Mouse (Mus musculus) embryo, embryonic 11 days (tissue): ENCODE data around the gene Gm13757.
"Not testable (repeated sequence)": the region's sequence is repeated elsewhere in the genome, so short reads cannot be mapped to it uniquely, and the experiment has no call there.

Source experiments
- DNase-seq: peaks from one replicate; pipeline ENCODE4 v3.0.0-alpha.2; 2015

Gm13757 gene

GRCm38 (mm10) chr2:88449031-88449430 is at the start of gene Gm13757:
Gene Gm13757, minus strand, starts transcription at chr2:88449131.
- DNase-seq, result no peak

DNA sequence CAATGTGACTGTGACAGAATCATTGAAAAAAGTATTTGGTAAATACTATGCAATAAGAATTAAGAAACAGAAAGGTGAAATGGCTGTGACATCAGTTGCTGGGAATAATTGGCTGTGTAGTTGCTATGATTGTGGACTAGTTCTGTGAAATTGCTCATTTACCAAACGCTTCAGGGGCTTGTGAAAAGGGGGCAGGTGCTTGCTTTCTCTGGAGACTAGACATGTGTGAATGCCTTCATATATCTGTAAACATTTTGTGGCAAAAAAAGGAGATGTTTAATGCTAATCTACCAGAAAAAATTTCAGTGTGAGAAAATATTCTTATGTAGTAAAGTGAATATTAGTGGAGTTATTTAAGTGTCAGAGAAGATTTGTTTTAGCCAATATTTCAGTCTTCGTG is 44.1 kb upstream of the Gm13757 start, which contains the start of gene Olfr1185-ps1:
Gene Olfr1185-ps1, plus strand, starts transcription at position 301 of the 400 bp plus-strand sequence.
- DNase-seq, result no peak

DNA sequence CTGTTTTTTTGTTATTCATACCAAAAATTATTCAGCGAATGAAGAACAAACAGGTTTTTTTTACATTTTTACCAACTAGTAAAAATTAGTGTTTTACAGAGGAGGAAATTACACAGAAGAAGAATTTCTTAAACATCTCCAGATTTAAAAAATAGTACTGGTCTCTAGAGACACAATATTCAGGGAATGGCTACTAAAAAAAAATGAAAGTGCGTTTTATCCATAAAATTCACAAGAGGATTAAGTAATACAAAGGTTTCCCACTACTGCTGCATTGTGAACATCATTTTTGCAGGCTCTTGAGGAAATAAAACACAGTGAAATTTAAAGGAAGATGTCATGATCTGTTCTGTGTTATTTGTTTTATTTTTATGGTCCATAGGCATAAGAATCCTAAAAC is 34.4 kb upstream of the Gm13757 start, which contains the start of gene Olfr1184:
Gene Olfr1184, plus strand, starts transcription at position 301 of the 400 bp plus-strand sequence.
- DNase-seq, result no peak

DNA sequence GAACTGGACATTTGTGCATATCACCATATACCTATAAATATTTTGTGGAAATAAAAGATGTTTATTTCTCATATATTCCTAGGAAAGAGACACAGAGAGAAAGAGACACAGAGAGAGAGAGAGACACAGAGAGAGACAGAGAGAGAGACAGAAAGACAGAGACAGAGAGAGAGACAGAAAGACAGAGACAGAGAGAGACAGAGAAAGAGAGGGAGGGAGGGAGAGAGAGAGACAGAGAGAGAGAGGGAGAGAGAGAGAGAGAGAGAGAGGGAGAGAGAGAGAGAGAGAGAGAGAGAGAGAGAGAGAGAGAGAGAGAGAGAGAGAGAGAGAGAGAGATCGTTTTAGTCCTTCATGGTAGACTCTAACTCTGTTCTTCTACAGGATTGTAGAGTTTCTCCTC is 5.6 kb upstream of the Gm13757 start, which contains the start of gene Olfr1183:
Gene Olfr1183, plus strand, starts transcription at position 301 of the 400 bp plus-strand sequence.
- not testable (repeated sequence) for DNase-seq

GRCm38 (mm10) chr2:88426071-88426470 is 22.9 kb downstream of the Gm13757 start, which contains the start of gene Olfr1181:
Gene Olfr1181, minus strand, starts transcription at chr2:88426171.
- no peak for DNase-seq

DNA sequence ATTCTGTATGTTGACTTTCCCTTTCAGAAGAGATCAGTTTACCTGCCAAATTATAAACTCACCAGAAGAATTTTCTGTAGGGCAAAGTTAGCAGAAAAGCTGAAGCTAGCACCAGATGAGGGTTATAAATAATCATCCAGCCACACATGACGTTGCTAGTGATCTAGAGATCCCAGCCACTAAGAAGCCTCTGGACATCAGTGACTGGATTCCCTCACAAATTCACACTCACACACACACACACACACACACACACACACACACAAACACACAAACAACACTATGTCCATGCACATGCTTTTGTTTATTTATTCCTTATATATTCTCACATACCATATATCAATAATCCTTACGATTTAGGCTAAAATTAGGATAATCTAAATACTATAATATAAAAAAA is 29.9 kb downstream of the Gm13757 start, which contains the start of gene Olfr1180:
Gene Olfr1180, minus strand, starts transcription at position 101 of the 400 bp plus-strand sequence.
- DNase-seq, result no peak

GRCm38 (mm10) chr2:88406353-88406752 is 42.6 kb downstream of the Gm13757 start, which contains the start of gene Olfr1179:
Gene Olfr1179, minus strand, starts transcription at chr2:88406453.
- no peak for DNase-seq
